Mouse (Mus musculus) MEL (cell line): ENCODE data around the gene Gm4756.
A peak's percentile ranks its signal among the peaks of the same experiment; 100 is the strongest.

ENCODE experiments used
- POLR2A ChIP-seq, 2 experiments: IDR thresholded peaks; 2 replicates each; pipeline ENCODE4 v1.6.1; 2011 to 2012; ENCODE audit warnings: low read length in 2 of 2, mild to moderate bottlenecking in 2 of 2, control low read depth in 1 of 2, improper control_type of control experiment in 1 of 2, low read depth in 1 of 2, moderate library complexity in 1 of 2; ENCODE audit not compliant: control insufficient read depth in 1 of 2, insufficient read depth in 1 of 2, poor library complexity in 1 of 2
- POLR2AphosphoS2 ChIP-seq: IDR thresholded peaks from 2 replicates; pipeline ENCODE4 v1.6.1; 2011; ENCODE audit warnings: low read length, improper control_type of control experiment
- SMC3 ChIP-seq: IDR thresholded peaks from 2 replicates; pipeline ENCODE4 v1.6.1; 2011; ENCODE audit warnings: low read depth, low read length, improper control_type of control experiment
- ZKSCAN1 ChIP-seq: IDR thresholded peaks from 2 replicates; pipeline ENCODE4 v1.6.1; 2012; ENCODE audit warnings: low read depth, mild to moderate bottlenecking, inconsistent platforms, low read length, improper control_type of control experiment, moderate library complexity

GRCm38 (mm10) chr12:72679635-72680034 is 30.2 kb upstream of the Gm4756 start:
- TF ChIP-seq POLR2A (IDR thresholded peaks at IDR 0.05; ENCODE audit: control insufficient read depth in 1 of 2, insufficient read depth in 1 of 2, low read depth in 1 of 2, low read length in 2 of 2, poor library complexity in 1 of 2) (no peak), POLR2AphosphoS2 (no peak), SMC3 (peak; percentile 33; the same call in 1 of the 2 replicates), ZKSCAN1 (no peak)
